Mouse (Mus musculus) lung, embryonic 14.5 days (tissue): ENCODE data around the gene Cse1l. TPM values are rescaled to one million over a fixed set of nuclear protein-coding genes. Genes with fewer than 3 reads are reported as not detected.

Experiments used
- ATAC-seq: fragments of 200-750 bp; cut with Nextera tagmentation; 2 replicates; pipeline ENCODE4 v1.8.0; 2017; ENCODE audit warnings: mild to moderate bottlenecking, moderate TSS enrichment, moderate library complexity; ENCODE audit not compliant: insufficient read depth
- DNase-seq: peaks from one replicate; pipeline ENCODE4 v3.0.0-alpha.2; 2015
- H3K27ac ChIP-seq: fragments of 300-500 bp; sonication (generic); 2 replicates; pipeline ENCODE4 v1.5.1; 2014; ENCODE audit warnings: low read depth, mild to moderate bottlenecking, moderate library complexity
- H3K27me3 ChIP-seq: fragments of 300-500 bp; sonication (generic); 2 replicates; pipeline ENCODE4 v1.6.1; 2014; ENCODE audit warnings: low read length, control low read depth; ENCODE audit not compliant: insufficient read depth
- H3K36me3 ChIP-seq: fragments of 300-500 bp; sonication (generic); 2 replicates; pipeline ENCODE4 v1.6.1; 2014; ENCODE audit warnings: control low read depth; ENCODE audit not compliant: insufficient read depth
- H3K4me1 ChIP-seq: fragments of 300-500 bp; sonication (generic); 2 replicates; pipeline ENCODE4 v1.6.1; 2014; ENCODE audit warnings: antibody characterized with exemption, control low read depth; ENCODE audit not compliant: insufficient read depth
- H3K4me2 ChIP-seq: fragments of 300-500 bp; sonication (generic); 2 replicates; pipeline ENCODE4 v1.6.1; 2014; ENCODE audit warnings: mild to moderate bottlenecking
- H3K4me3 ChIP-seq: fragments of 300-500 bp; sonication (generic); 2 replicates; pipeline ENCODE4 v1.5.1; 2014; ENCODE audit warnings: low read depth, low read length
- H3K9ac ChIP-seq: fragments of 300-500 bp; sonication (generic); 2 replicates; pipeline ENCODE4 v1.6.1; 2014
- H3K9me3 ChIP-seq: fragments of 300-500 bp; sonication (generic); 2 replicates; pipeline ENCODE4 v1.6.1; 2016; ENCODE audit warnings: low read depth, low read length, control low read depth
- CTCF ChIP-seq: IDR thresholded peaks from 2 replicates; pipeline ENCODE4 v1.5.1; 2016; ENCODE audit warnings: antibody characterized with exemption, low read depth
- WGBS: fragments of 180-500 bp; shearing (Covaris S2); extraction: QIAGEN DNeasy Blood & Tissue Kit; methylation state at CpG from one replicate; pipeline ENCODE4 v1.1.7; 2014; 5-methylcytosine and 5-hydroxymethylcytosine counted together
- polyA plus RNA-seq: library from polyadenylated mRNA; unstranded; fragments of >200 nt; fragmentation: Nextera tagmentation; extraction: Ambion mirVana; gene quantifications from 2 replicates; pipeline ENCODE4 v1.2.1, GENCODE M21; 2014

The Cse1l gene
- polyA plus RNA-seq, 1 experiment from 2014 or later, result 177 TPM

DNA sequence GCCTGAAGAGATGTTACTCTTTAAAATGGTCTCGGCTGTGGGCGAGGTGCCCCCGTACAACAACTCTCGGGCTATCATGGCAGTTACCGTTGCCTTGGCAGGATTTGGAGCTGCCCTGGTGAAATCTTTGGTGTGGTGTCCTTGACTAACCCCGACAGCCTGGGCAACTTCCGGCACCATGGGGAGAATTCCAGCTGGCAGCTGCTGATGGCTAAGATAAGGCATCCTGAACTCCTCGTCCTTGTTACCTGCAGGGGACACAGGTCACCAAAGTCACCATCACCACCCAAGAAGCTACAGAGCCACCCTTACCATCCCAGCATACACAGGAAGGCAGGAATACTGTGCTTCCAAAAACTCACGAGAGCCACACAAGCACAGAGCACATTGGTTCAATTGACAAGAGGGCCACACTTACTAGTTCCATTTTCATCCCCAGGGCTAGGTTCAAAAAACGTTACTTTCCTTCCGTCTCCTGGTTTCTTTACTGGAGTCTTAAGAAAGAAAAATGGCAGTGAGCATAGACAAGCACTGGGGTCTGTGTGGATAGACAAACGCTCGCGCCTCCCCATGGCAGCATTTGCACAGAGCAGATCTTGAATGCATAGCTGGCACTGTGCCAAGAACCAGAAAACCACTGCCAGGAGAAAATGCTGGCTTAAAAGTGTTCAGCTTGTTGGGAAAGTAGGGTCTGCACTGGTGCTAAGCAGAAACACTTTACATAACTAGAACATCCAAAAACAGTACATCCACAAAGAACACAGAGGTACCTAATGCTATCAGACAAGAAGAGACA lies 45.2 kb downstream of the Cse1l start:
- Histone ChIP-seq H3K4me3 (no peak overlapping the region), H3K36me3 (peaks cover 95% of the 10 kb centered on the region), H3K4me2 (no peak overlapping the region), H3K4me1 (no peaks in the 10 kb centered on the region), H3K27me3 (no peaks in the 10 kb centered on the region), H3K27ac (no peak overlapping the region), H3K9ac (no peak overlapping the region), H3K9me3 (no peaks in the 10 kb centered on the region)
- WGBS, result 70% methylated on average over 14 of the region's 14 CpGs
- ATAC-seq (peak; percentile 31; the same call in 1 of the 2 replicates), DNase-seq (peak; percentile 87)
- no peak for TF ChIP-seq CTCF

DNA sequence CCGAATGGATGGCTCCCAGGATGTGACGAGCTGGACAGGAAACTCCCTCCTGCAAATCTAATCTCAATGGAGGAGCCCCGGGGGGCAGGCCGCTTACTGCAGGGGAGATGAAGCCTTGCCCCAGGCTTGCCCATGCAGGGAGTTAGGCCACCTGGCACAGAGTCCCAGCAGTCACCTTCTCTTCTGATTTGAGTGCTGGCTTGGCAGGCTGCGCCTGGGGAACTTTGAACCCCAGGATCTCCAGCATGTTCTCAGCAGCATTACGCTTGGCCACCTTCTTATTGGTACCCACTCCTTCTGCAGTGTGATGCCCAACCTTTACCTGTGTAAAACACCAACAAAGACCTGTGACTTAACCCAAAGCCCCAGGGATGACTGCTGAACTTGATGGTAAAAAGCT lies 46.3 kb downstream of the Cse1l start:
- Histone ChIP-seq H3K27me3 (no peaks in the 10 kb centered on the region), H3K4me2 (no peak overlapping the region), H3K27ac (no peak overlapping the region), H3K36me3 (peaks cover 91% of the 10 kb centered on the region), H3K9me3 (no peaks in the 10 kb centered on the region), H3K4me3 (no peak overlapping the region), H3K4me1 (no peaks in the 10 kb centered on the region), H3K9ac (no peak overlapping the region)
- ATAC-seq (no peak), DNase-seq (no peak)
- no peak for TF ChIP-seq CTCF
- 82% methylated on average over 6 of the region's 6 CpGs for WGBS

DNA sequence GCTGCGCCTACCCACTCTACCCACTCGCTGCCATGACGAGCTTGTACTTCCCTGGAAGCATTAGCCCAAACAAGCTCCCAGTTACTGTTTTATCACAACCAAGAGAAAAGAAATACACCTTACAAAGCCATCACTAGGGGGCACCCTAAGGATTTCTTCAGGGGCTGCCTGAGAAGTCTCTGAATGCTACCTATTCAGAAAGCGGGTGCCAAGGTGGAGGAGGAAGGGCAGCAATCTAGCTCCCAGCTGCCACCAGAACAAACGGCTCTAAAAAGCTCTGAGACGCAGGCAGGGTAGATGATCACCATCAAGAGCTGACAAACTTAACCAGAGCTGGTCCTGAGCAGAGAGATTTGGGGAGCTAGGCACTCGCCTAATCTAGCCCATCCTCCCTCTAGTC lies 51.0 kb downstream of the Cse1l start:
- no peaks in the 10 kb centered on the region for H3K4me1 ChIP-seq
- peaks cover 75% of the 10 kb centered on the region for H3K36me3 ChIP-seq
- no peak overlapping the region for H3K27ac ChIP-seq
- no peaks in the 10 kb centered on the region for H3K9me3 ChIP-seq
- H3K27me3 ChIP-seq, result no peaks in the 10 kb centered on the region
- WGBS, result 56% methylated on average over 7 of the region's 7 CpGs
- ATAC-seq (no peak), DNase-seq (peak; percentile 64)
- H3K4me2 ChIP-seq, result no peak overlapping the region
- H3K4me3 ChIP-seq, result no peak overlapping the region
- TF ChIP-seq CTCF, result peak; percentile 39
- H3K9ac ChIP-seq, result no peak overlapping the region

DNA sequence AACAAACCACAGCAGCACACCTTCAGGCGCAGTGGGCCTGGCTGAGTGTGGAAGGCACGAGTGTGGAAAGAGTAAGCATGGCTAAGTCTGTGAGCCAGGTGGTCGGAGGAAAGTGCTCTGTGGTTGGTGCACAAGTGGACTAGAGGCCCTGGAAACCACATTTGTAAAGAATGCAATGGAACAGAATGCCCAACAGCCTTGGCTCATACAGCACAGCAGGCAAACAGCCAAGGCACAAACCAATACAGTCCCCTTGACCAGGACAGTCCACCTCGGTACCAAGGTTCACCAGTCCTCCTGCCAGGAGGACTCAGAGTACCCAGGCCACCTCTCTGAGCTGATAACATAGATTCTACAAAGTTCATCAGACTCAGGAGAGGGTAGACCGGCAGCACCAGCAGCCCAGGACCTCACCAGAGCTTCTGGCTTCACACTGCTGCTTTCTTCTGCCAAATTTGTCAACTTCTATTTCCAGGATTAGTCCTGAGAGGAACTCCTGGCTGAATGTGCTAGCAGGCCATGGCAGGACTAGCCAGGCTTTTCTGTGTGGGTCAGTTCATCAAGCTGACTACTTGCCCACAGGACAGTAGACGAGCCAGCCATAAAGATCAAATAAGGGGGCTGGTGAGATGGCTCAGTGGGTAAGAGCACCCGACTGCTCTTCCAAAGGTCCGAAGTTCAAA lies 54.9 kb downstream of the Cse1l start:
- no peaks in the 10 kb centered on the region for H3K4me1 ChIP-seq
- peaks cover 48% of the 10 kb centered on the region for H3K36me3 ChIP-seq
- ATAC-seq, result no peak
- H3K9me3 ChIP-seq, result no peaks in the 10 kb centered on the region
- no peak for TF ChIP-seq CTCF
- no peak overlapping the region for H3K4me3 ChIP-seq
- no peaks in the 10 kb centered on the region for H3K27me3 ChIP-seq
- no peak for DNase-seq
- WGBS, result 85% methylated on average over 8 of the region's 8 CpGs
- no peak overlapping the region for H3K9ac ChIP-seq
- H3K4me2 ChIP-seq, result no peak overlapping the region
- no peak overlapping the region for H3K27ac ChIP-seq

DNA sequence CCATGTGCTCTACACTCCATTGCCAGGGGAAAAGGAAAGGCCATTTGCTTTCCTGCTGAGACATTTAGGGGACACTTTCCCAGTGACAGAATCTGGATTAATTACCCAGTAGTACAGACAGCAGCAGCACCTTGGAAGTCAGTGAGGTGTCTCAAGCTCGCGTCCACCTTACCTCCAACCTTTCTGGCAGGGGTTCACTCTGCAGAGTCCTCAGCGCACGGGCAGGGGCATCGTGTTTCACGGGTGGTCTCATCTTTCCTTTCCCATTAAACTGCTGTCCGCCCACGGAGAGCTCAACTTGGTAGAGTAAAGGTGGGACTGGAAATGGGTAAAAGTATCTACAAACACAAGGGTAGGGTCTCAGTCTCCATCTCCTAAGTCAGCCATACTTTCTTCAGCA lies 57.4 kb downstream of the Cse1l start:
- peaks cover 32% of the 10 kb centered on the region for H3K36me3 ChIP-seq
- H3K9me3 ChIP-seq, result no peaks in the 10 kb centered on the region
- no peak overlapping the region for H3K4me3 ChIP-seq
- no peak for DNase-seq
- no peaks in the 10 kb centered on the region for H3K4me1 ChIP-seq
- H3K4me2 ChIP-seq, result no peak overlapping the region
- ATAC-seq, result no peak
- TF ChIP-seq CTCF, result no peak
- no peak overlapping the region for H3K9ac ChIP-seq
- H3K27me3 ChIP-seq, result no peaks in the 10 kb centered on the region
- H3K27ac ChIP-seq, result no peak overlapping the region
- 71% methylated on average over 8 of the region's 8 CpGs for WGBS

DNA sequence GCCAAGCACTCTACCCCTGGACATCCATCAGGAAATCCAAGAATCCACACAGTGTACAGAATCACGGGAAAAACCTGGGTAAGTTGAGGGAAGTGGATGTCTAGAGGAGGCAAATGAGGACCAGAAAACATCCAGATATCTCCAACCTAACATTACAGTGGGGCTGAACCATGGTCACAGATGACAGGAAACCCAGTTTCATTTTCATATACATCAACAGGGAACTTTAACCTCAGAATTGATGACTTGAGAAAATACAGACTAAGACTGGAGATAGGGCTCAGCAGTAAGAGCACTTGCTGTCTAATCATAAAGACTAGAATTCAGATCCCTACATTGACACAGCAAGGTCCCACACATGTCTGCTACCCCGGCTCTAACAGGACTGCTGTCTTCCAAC lies 58.9 kb downstream of the Cse1l start:
- Histone ChIP-seq H3K4me3 (no peak overlapping the region), H3K27ac (no peak overlapping the region), H3K4me2 (no peak overlapping the region), H3K9ac (no peak overlapping the region), H3K4me1 (no peaks in the 10 kb centered on the region), H3K9me3 (no peaks in the 10 kb centered on the region), H3K27me3 (no peaks in the 10 kb centered on the region), H3K36me3 (peaks cover 17% of the 10 kb centered on the region; the same call in 1 of the 2 replicates)
- no peak for TF ChIP-seq CTCF
- DNase-seq, result no peak
- 75% methylated on average over 2 of the region's 2 CpGs for WGBS
- no peak for ATAC-seq

- no peak overlapping the region for H3K9ac ChIP-seq
- no peak overlapping the region for H3K27ac ChIP-seq
- H3K36me3 ChIP-seq, result no peaks in the 10 kb centered on the region
- 46% methylated on average over 1 of the region's 1 CpGs for WGBS
- ATAC-seq (no peak), DNase-seq (no peak)
- no peaks in the 10 kb centered on the region for H3K9me3 ChIP-seq
- TF ChIP-seq CTCF, result no peak
- no peaks in the 10 kb centered on the region for H3K4me1 ChIP-seq
- no peaks in the 10 kb centered on the region for H3K27me3 ChIP-seq
- H3K4me2 ChIP-seq, result no peak overlapping the region
- H3K4me3 ChIP-seq, result no peak overlapping the region
Measured at GRCm38 (mm10) chr2:166973153-166973552, 67.3 kb downstream of the Cse1l start.
